Mouse (Mus musculus) gastrocnemius, postnatal 4 days (tissue): ENCODE results near the gene Miga1. TPM values are rescaled to one million over a fixed set of nuclear protein-coding genes. Genes with fewer than 3 reads are reported as not detected.
A peak's percentile ranks its signal among the peaks of the same experiment; 100 is the strongest.

Source experiments
- DNase-seq, 2 experiments: peaks; one replicate each; pipeline ENCODE4 v3.0.0; 2021 to 2022; ENCODE audit warnings: low spot score in 2 of 2, mixed read lengths in 2 of 2
- total RNA-seq, 2 experiments: library from RNA; stranded (reverse); gene quantifications; 2 replicates each; pipeline ENCODE4 v1.2.3; 2021

Gene Miga1
- total RNA-seq, 2 experiments from 2014 or later: 8.4 TPM

DNA sequence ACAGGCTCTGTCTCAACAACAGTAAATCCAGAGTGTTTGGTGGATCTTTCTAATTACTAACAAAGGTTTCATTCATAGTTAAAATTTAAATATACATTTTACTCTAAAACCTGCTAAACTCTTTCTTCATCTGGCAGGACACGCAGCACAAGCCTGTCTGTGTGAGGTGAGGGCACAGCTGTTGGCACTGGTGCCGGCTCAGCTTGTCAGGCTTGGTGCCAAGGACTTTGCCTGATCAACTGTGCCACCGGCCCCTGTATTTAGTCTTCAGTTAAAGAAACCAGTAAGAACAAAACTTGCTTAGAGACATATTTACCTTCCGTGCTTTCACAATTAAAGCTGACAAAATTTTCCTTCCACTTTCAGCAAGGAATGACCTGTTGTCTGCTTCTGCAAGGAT is 51.5 kb downstream of the Miga1 start:
- DNase-seq: peak in 1 of 2 experiments; percentile 50

DNA sequence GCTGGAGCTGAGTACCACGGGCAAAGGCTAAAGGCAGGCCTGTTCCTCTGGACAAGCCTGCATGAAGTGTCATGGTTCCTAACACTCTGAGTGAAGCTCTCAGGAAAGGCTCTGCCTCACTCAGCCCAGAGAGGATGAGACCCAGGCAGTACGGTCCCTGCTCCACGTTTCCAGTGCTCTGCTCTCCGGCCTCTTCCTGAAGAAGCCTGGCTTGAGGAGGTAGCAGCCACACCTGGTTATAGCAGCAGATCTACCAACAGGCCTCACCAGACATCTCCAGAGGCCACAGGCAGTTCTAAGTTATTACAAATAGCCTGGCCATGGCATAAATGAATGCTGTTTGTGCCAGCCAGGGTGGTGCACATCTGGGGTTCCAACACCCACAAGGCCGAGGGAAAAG is 51.9 kb downstream of the Miga1 start:
- DNase-seq: no peak

DNA sequence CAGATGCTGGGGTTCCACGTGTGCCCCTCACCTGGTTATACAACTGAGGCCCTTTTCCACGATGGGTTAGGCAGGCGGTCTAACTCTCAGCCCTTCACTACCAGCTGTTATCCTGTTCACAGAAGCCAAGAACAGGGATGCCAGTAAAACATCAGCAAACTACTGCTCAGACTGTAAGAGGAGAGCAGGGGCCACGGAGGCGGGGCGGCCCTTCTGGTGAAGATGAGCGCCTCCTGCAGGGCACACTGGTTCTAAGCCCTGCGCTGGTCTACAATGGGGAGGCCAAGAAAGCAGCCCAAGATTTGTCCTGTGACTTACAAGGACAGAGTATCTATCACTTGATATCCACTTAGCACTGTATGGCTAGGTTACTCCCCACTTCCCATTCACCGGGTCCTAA is 52.4 kb downstream of the Miga1 start:
- no peak for DNase-seq

DNA sequence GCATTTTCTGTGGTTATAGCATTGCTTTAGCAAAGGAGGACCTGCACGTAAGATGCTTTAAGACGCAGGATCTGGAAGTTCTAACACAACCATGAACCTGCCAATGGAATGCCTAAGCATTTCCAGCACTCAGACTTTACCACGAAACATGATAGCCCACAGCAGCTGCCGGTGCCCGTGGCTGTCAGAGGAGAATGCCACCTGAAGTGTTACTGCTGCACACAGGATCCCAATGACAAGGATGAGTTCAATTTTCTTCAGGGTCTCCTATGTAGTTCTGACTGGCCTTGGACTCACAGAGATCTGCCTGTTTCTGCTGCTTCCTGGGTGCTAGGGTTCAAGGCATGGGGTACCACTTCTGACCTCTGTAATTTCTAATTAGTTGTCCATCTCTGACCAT is 55.4 kb downstream of the Miga1 start:
- DNase-seq: no peak

DNA sequence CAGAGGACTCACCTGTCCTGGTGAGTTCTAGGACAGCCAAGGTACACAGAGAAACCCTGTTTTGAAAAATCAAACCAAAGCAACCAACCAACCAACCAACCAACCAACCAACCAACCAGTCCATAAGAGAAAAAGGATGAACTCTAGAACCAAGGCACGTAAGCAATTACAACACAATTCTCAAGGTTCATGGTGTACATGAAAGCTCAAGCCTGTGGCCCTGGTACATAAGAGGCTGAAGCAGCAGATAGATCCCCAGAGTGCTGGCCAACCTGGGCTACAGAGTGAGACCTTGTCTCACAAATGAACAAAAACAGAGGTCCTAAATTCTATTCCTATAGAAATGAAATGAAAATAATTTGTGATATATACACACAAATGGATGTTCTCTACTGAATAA is 55.9 kb downstream of the Miga1 start:
- no peak for DNase-seq

DNA sequence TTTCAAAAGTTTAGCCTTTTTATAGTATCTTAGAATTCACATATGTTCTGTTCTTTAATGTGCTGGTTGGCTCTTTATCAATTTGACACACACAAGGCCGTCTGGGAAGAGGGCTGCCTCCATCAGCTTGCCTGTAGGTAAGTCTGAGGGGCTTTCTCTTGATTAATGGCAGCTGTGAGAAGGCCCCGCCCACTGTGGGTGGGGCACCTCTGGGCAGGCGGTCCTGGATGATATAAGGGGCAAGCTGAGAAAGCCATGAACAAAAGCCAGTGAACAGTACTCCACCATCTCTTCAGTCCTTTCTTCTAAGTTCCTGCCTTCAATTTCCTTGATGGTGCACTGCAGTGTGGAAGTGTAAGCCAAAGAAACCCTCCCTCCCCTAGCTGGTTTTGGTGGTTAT is 58.1 kb downstream of the Miga1 start:
- no peak for DNase-seq

DNA sequence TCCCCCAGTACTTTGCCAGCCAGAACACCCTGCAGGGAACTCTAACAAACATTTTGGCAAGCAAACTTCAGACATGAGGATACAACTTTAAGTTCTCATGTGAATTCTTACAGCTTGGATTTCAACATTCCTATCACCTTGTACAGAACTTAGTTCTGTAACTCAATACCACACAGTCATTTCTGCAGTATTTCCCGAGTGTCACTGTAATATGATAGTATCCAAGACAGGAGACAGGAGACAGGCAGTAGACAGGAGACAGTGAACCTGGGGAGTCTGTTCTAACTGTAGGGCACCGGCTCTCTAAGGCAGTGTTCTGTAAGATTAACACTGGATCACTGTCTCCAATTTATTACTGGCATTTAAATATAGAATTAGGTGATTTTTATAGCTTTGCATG is 61.8 kb downstream of the Miga1 start:
- DNase-seq: no peak

DNA sequence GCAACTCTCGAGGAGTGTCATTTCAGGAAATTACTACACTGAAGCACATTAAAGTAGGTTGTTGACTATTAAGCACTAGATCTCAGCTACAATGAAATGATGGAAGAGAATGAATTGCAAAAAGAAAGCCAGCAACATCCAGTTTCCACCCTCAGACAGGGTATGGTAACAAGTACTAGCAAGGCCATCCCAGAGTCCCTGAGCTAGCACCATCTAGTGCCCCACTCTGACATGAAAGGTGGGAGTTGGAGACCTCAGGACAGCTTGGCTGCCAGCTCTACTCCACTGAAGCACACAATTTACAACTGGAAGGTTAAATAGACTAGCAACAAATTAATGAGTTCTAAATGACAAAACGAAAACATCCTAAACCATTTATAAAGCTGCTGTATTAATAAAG is 62.3 kb downstream of the Miga1 start:
- no peak for DNase-seq

DNA sequence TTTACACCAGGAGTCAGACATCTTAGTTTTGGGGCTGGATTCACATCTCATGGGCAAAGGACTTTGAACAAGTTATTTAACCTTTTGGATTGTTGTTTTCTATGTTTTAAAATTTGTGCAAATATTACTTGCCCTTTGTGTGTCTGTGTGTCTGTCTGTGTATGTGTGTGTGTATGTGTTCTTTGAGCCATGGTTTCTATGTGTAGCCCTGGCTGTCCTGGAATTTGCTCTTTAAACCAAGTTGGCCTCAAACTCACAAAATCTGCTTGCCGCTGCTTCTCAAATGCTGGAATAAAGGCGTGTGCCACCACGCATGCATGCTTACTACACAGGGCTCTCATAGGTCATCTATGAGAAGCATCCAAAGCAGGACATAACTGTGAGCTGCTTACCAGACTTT is 63.3 kb downstream of the Miga1 start:
- no peak for DNase-seq

DNA sequence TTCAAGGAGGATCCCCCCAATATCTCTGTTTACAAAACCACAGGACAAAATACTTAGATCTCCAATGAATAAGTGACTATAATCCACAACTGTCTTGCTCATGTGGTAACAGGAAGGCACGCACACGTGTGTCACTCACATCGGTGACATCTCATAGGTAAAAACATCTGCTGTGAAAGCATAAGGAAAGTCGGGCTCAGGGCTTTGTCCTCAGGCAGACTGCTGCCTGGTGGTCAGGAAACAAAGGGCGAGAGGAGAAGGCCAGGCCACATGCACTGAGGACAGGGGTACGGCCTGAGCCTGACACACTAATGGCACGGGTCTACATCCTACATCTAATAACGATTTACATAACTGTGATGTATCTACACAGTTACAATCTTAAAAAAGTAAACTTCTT is 65.2 kb downstream of the Miga1 start:
- no peak for DNase-seq

DNA sequence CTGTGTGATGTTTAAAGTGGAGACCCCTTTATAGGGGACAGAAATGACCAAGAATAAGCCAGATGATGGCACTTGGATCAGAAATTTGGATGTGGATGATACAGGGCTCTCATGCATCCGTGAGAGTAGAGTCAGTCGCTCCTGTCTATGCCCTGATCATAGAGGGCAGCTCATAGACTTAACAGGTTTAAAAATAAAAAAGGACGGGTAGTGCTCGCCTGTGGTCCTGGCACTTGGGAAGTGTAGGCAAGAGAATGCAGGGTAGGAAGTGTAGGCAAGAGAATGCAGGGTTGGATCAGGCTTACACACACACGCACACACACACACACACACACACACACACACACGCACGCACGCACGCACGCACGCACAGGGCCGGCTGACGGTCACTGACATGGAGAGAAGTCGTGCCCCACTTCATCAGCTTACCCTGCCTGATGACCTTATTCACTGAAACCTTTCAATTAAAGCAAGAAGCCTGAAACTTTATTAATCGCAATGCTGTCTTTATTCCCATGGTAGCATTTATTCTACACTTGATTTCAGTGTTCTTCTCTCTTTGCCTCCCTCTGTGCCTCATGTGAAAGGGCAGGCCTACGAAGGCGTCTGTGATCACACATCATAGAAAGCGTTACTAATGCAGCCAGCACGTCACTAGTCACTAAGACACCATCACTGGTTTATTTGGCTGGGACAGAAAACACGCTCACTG is 67.1 kb downstream of the Miga1 start:
- no peak for DNase-seq

DNA sequence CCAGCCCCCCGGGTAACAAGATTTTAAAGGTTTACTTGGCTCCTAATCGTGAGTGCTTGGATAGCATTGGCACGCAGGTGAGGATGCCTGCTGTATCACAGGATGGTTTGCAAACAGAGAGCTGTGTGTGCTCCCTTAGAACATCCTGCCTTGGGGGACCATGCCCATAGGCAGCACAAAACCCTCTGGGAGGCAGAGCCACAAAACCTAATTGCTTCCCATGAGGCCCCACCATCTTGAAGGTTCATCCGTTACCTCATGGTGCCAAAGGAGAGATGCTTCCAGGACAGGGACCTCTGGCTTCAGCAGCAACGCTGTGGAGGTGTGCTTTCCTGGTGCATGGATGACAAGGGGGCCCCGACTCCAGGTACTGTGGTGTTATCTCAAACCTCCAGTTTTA is 68.3 kb downstream of the Miga1 start:
- DNase-seq: no peak

DNA sequence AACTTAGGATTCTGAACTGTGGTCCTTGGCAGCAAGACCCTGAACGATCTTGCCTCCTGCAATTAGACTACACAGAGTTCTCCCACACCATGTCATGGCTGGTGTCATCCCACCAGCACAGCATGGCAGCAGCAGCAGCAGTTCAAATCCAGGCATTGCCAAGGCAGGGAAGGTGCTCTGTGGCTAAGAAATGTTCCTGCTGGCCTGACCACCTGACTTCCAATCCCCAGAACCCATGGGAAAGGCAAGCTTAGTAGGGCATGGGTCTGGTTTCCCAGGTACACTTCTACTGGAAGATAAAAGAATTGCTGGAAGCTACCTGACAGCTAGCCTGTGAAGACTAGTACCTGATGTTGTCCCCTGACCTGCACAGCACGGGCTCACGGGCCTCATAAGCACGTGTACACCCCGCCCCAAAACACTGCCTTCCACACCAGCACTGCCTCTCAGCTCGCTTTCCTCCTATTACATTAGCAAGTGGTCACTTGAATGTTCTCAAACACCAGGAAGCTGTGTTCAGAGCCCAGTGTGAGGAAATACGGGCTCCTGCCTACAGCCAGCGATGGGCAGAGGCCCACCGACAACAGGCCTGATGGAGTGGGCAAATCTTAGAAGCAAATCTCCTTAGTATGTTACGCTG is 69.0 kb downstream of the Miga1 start:
- DNase-seq: no peak

DNA sequence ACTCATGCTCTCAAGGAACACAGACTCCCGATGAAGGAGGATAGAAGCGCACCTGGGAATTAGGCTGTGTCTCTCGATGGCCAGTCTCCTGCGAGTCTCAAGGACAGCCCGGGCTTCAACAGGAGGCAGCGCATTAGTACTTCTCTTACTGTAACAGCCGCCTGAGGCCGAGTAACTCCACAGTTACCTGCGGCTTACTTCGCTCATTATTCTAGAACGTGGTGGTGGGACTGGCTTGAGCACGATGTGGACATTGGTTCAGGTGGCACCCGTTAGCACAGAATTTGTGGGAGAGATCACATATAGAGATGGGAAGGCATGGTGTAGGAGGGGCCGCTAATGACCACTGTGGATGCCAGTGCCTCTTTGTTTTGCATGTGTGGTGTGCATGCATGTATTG is 72.1 kb downstream of the Miga1 start:
- DNase-seq: no peak

DNA sequence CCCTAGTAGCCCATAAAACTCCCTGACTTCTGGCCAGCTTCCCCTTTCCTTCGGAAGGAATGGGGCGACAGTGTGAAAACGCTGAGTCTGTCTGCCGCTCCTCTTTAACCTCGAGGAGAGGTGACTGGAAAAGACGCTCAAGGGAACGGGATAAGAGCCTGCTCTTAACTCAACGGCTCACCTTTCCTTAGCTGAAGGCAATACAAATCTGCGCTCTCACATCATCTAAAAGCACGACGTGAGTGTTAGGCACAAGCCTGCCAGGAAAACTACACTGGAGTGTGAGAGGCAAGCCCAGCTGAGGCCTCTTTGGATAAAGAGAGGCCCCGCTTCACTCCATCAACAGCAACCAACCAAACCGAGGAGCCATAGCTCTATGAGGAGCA is 74.2 kb downstream of the Miga1 start, which contains the start of gene Nexn:
Gene Nexn, minus strand, starts transcription at position 315 of the 386 bp plus-strand sequence.
- DNase-seq: peak in 1 of 2 experiments; percentile 33

DNA sequence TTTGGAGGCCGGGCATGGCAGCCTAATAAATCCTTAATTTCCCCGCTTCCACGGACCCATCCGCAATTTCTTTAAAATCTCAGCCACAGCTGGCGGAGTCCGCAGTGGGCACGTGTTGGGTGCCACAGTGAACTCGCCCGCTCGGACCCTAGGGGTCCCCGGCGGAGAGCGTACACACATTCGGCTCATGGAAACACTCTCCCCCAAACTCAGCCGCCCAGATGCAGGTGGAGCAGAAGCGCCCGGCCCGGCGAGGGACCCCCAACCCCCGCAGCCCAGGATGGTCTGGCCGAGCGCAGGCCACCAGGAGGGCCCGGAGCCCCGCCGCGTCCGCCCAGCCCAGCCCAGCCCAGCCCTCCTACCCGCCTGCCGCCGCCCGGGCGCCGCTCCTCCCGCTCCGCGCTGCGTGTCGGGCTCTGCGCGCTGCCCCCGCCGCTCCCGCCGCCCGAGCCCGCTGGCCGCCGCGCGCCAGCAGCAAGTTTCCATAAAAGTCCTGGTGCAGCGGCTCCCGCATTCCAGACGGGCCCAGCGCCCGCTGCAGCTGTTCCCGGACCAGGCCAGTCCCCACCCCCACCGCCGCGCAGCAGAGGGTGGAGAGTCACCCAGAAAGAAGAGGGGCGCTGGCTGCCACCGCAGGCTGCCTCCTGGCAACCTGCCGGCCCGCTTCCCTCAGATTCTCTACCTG is 74.7 kb downstream of the Miga1 start:
- peak; percentile 78 to 87 for DNase-seq

DNA sequence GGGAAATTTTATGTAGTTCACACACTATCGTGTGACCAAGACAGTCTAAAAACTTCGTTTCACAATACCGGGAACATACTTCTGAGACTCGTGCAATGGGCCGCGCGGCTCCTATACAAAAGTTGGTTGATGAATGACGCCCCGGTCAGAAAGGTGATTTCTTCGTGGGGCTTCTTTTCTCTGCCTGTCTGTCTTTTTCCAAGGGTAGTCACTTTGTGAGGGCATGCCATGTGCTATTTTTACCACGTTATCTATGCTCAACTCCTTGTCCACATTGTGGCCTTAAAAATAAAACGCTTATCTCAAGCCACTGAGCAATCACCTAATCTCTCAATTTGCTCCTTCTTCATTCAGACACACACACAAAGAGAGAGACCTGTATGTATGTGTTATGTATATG is 75.4 kb downstream of the Miga1 start:
- no peak for DNase-seq

DNA sequence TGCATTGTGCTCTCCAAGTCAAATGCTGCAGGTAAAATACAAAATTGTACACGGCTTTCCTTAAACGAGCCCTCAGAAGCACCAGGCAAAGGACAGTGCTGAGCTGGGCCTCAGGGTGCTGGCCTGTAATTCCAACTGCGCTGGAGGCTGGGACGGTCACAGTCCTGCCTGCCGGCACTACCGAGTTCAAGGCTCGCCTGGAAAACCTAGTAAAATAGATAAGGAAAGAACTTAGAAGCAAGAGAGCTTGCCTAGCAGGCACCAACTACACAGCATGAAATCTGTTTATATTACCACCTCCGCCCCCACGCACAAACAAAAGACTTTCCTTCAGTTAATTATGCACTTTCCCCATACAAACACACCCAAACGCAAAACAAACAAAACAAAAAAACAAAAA is 75.8 kb downstream of the Miga1 start:
- no peak for DNase-seq

DNA sequence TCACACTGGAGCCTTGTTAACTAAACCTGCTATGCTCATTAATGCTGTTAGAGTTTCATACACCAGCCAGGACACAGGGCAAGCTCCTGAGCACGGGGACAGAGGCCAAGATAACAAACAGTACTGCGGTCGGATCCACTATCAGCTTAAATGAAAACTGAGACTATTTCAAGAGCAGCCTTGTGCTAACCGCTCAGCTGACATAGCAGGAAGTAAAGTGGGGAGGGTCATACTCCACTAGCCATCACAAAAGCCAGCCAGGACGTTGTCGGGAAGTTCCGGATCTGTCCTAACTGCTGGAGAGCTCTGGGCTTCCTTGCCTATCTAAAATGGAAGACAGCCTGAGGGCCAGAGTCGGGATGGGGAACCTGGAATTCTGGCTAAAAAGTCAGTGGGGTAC is 78.3 kb downstream of the Miga1 start:
- no peak for DNase-seq

DNA sequence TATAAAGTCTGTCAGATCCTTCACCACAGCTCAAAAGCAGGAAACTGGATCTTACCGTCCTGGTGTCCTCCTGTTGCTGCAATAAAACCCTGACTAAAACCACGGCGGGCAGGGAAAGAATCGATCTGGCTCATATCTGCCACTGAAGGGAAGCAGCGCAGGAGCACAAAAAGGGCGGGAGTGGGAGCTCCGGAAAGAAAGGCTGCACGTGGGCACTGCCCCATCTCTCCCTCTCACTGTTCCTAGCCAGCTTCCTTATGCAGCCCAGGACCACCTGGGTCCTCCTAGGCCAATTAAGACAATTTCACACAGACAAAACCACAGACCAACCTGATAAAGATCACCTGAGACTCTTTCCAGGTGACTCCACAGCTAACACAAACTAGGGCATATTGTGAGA is 78.8 kb downstream of the Miga1 start:
- no peak for DNase-seq

DNA sequence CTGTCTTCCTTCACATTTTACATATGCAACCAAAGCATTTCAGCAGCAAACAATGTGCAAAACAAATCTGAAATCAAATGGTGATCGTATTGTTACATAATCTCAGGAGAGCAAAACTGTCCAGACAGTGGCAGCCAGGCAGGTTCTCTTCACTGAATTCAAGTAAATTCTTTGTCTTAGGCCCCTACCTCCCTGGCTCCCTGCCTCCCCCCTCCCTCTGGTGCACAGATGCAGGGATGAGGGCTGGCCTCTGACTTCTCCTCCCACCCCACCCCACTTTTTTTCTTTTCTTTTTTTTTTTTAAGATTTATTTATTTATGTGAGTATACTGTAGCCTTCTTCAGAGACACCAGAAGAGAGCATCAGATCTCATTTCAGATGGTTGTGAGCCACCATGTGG is 79.8 kb downstream of the Miga1 start:
- DNase-seq: no peak

DNA sequence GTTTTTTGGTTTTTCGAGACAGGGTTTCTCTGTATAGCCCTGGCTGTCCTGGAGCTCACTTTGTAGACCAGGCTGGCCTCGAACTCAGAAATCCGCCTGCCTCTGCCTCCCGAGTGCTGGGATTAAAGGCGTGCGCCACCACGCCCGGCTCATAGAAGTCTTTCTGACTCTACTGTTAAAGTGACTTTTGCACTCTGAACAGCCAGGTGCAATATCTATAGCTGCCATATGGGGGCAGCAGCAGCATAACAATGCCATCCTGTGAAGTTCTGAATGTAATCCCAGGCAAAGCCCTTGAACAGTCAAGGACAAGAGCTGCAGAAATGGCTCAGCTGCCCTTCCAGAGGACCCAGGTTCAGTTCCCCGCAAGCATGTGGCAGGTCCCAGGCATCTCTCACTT is 80.8 kb downstream of the Miga1 start:
- peak; percentile 56 to 75 for DNase-seq

DNA sequence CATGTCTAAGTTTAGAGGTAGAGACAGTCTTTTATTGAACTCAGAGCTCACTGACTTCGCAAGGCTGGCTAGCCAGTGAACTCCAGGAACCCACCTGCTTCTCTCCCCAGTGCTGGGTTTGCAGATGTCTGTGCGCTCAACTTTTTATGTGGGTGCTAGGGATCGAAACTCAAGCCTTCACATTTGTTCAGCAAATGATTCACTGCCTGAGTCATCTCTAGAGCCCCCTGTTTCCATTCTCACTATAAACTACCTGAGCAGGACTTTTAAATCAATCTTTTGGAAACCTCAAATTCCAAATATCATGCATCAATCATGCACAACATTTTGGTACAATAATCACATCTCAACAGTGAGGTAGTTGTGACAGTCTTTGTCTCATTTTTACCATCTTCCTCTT is 82.7 kb downstream of the Miga1 start:
- DNase-seq: no peak
